Mouse (Mus musculus) lung, embryonic 14.5 days (tissue): ENCODE measurements at regions not wholly inside any gene's neighbourhood (a gene's known extent, or its start where the extent isn't known, plus 50 kb on each side); places are given as distances from the start of the nearest gene placed in this dataset.

Experiments used
- ATAC-seq: fragments of 200-750 bp; cut with Nextera tagmentation; 2 replicates; pipeline ENCODE4 v1.8.0; 2017; ENCODE audit warnings: mild to moderate bottlenecking, moderate TSS enrichment, moderate library complexity; ENCODE audit not compliant: insufficient read depth
- DNase-seq: peaks from one replicate; pipeline ENCODE4 v3.0.0-alpha.2; 2015
- H3K27ac ChIP-seq: fragments of 300-500 bp; sonication (generic); 2 replicates; pipeline ENCODE4 v1.5.1; 2014; ENCODE audit warnings: low read depth, mild to moderate bottlenecking, moderate library complexity
- H3K27me3 ChIP-seq: fragments of 300-500 bp; sonication (generic); 2 replicates; pipeline ENCODE4 v1.6.1; 2014; ENCODE audit warnings: low read length, control low read depth; ENCODE audit not compliant: insufficient read depth
- H3K36me3 ChIP-seq: fragments of 300-500 bp; sonication (generic); 2 replicates; pipeline ENCODE4 v1.6.1; 2014; ENCODE audit warnings: control low read depth; ENCODE audit not compliant: insufficient read depth
- H3K4me1 ChIP-seq: fragments of 300-500 bp; sonication (generic); 2 replicates; pipeline ENCODE4 v1.6.1; 2014; ENCODE audit warnings: antibody characterized with exemption, control low read depth; ENCODE audit not compliant: insufficient read depth
- H3K4me2 ChIP-seq: fragments of 300-500 bp; sonication (generic); 2 replicates; pipeline ENCODE4 v1.6.1; 2014; ENCODE audit warnings: mild to moderate bottlenecking
- H3K4me3 ChIP-seq: fragments of 300-500 bp; sonication (generic); 2 replicates; pipeline ENCODE4 v1.5.1; 2014; ENCODE audit warnings: low read depth, low read length
- H3K9ac ChIP-seq: fragments of 300-500 bp; sonication (generic); 2 replicates; pipeline ENCODE4 v1.6.1; 2014
- H3K9me3 ChIP-seq: fragments of 300-500 bp; sonication (generic); 2 replicates; pipeline ENCODE4 v1.6.1; 2016; ENCODE audit warnings: low read depth, low read length, control low read depth
- CTCF ChIP-seq: IDR thresholded peaks from 2 replicates; pipeline ENCODE4 v1.5.1; 2016; ENCODE audit warnings: antibody characterized with exemption, low read depth
- WGBS: fragments of 180-500 bp; shearing (Covaris S2); extraction: QIAGEN DNeasy Blood & Tissue Kit; methylation state at CpG from one replicate; pipeline ENCODE4 v1.1.7; 2014; 5-methylcytosine and 5-hydroxymethylcytosine counted together

DNA sequence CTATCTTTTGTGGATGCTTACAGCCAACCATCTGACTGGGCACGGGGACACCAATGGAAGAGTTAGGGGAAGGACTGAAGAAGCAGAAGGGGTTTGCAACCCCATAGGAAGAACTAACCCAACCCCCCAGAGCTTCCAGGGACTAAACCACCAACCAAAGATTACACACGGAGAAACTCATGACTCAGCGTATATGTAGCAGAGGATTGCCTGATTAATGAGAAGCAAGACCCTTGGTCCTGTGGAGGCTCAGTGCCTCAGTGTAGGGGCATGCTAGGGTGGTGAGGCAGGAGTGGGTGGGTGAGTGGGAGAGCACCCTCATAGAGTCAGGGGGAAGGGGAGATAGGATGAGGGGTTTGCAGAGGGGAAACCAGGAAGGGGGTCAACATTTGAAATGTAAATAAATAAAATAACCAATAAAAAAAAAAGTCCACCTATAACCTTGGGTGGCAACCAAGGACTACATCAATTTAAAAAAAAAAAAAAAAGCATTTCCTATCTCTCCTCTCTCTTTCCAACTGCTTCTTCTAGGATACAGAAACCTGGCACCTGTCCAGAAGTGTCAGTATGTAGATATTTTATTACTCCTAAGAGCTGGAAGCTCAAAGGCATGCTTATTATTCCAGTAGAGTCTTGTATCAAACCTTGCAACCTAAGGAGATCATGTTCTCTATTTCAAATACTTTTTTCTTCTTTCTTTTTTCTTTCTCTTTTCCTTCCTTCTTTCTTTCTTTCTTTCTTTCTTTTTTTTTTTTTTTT is 159.7 kb downstream of the Nr4a2 start:
- Histone ChIP-seq H3K27me3 (no peaks in the 10 kb centered on the region), H3K4me1 (no peaks in the 10 kb centered on the region), H3K4me2 (no peak overlapping the region), H3K27ac (no peak overlapping the region), H3K4me3 (no peak overlapping the region), H3K9ac (no peak overlapping the region), H3K36me3 (no peaks in the 10 kb centered on the region), H3K9me3 (no peaks in the 10 kb centered on the region)
- TF ChIP-seq CTCF = no peak
- DNase-seq (peak; percentile 65), ATAC-seq (no peak)
- WGBS = 79% methylated on average over 3 of the region's 3 CpGs

DNA sequence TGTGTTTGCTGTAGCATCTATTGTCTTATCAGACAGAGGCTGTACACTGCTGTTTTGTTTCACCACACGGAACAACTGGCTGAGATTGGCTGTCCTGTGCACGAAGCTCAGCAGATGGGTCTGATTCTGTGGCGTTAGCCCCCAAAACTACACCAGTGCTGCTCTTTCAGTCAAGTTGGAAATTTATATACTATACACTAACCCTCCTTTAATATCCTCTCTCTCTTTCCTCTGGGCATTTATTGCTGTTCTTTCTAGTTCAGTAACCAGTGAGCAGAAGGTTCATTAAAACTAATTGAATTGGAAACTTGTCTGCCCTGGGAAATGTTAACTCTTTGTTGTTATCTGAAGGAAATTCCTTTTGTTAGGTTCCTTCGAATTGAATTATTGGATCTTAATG is 164.1 kb downstream of the Nr4a2 start:
- no peak overlapping the region for H3K9ac ChIP-seq
- H3K36me3 ChIP-seq = no peaks in the 10 kb centered on the region
- no peak for TF ChIP-seq CTCF
- WGBS = 73% methylated on average over 4 of the region's 4 CpGs
- H3K27me3 ChIP-seq = no peaks in the 10 kb centered on the region
- no peak for ATAC-seq
- no peak overlapping the region for H3K27ac ChIP-seq
- H3K9me3 ChIP-seq = no peaks in the 10 kb centered on the region
- DNase-seq = no peak
- no peaks in the 10 kb centered on the region for H3K4me1 ChIP-seq
- no peak overlapping the region for H3K4me2 ChIP-seq
- no peak overlapping the region for H3K4me3 ChIP-seq

DNA sequence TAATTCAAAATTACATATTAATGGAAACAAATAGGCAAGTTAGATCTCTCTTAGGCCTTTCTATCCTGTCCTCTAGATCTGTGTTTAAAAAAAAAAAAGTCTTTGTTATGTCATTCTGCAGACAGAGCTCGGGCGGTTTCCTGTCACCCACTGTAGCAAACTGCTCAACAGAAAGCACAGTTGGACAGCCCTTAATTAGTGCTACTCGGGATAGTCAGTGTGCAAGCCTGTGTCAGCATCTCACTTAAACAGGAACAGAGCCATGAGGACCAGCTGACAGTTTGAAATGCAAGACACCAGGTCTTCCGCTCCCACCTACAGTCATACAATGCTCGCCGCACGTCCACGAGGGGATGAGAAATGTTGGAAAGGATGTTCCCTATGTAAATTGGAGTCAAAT is 170.5 kb downstream of the Nr4a2 start:
- no peak for DNase-seq

DNA sequence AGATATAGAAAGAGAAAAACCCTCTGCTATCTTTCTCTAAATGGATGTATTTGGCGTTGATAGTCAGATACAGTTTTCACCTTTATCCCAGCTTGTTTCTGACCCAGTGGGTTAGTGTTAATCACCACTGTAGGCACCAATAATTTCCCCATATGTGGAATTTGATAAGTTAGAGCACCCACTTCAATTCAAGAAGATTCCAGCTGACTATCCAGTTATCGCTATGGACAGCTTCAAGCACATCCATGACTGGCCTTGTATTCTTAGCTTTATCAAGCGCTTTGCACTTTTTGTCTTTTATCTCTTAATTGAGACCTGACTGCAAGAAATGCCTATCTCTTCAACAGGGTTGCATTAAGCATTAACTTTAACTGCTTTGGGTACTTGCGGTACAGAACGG is 211.3 kb downstream of the Nr4a2 start:
- Histone ChIP-seq H3K4me2 (no peak overlapping the region), H3K27ac (no peak overlapping the region), H3K27me3 (no peaks in the 10 kb centered on the region), H3K36me3 (no peaks in the 10 kb centered on the region), H3K9me3 (no peaks in the 10 kb centered on the region), H3K4me3 (no peak overlapping the region), H3K4me1 (no peaks in the 10 kb centered on the region), H3K9ac (no peak overlapping the region)
- TF ChIP-seq CTCF = no peak
- DNase-seq = no peak
- no peak for ATAC-seq
- WGBS = 87% methylated on average over 5 of the region's 5 CpGs

More for the DNA sequence above, 170.5 kb downstream of the Nr4a2 start:
- no peaks in the 10 kb centered on the region for H3K36me3 ChIP-seq
- H3K27me3 ChIP-seq = no peaks in the 10 kb centered on the region
- no peaks in the 10 kb centered on the region for H3K4me1 ChIP-seq
- no peak overlapping the region for H3K4me2 ChIP-seq
- no peak overlapping the region for H3K4me3 ChIP-seq
- H3K27ac ChIP-seq = no peak overlapping the region
- no peaks in the 10 kb centered on the region for H3K9me3 ChIP-seq
- ATAC-seq = no peak
- TF ChIP-seq CTCF = no peak
- 75% methylated on average over 8 of the region's 8 CpGs for WGBS
- H3K9ac ChIP-seq = no peak overlapping the region

DNA sequence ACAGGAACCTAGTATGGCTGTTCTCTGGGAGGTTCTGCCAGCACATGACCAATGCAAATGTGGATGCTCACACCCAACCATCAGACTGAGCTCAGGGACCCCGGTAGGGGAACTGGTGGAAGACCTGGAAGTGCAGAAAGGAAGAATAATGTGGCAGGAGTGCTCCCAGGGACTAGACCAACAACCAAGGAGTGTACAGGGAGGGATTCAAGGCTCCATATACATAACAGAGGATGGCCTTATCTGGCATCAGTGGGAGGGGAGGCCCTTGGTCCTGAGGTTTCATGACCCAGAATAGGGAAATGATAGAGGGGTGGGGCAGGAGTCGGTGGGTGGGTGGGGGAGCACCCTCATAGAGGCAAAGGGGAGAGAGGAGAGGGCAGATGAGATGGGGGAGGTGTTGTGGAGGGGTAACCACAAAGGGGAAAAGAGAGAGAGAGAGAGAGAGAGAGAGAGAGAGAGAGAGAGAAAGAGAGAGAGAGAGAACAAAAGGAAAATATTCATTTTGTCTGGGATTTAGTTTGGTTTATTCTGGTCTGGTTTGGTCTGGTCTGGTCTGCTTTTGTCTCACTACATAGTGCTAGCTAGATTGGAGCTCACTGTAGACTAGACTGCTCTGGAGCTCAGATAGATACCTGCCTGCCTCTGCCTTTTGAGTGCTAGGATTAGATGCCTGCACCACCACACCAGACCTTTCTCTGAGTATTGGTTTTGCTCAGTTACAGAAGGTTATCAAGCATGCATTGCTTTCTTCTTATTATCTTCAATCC is 214.5 kb downstream of the Nr4a2 start:
- Histone ChIP-seq H3K36me3 (no peaks in the 10 kb centered on the region), H3K4me1 (no peaks in the 10 kb centered on the region), H3K27ac (no peak overlapping the region), H3K9ac (no peak overlapping the region), H3K4me2 (no peak overlapping the region), H3K9me3 (no peaks in the 10 kb centered on the region), H3K4me3 (no peak overlapping the region), H3K27me3 (no peaks in the 10 kb centered on the region)
- no peak for ATAC-seq
- DNase-seq = no peak
- TF ChIP-seq CTCF = no peak
- WGBS = 62% methylated on average over 2 of the region's 2 CpGs

DNA sequence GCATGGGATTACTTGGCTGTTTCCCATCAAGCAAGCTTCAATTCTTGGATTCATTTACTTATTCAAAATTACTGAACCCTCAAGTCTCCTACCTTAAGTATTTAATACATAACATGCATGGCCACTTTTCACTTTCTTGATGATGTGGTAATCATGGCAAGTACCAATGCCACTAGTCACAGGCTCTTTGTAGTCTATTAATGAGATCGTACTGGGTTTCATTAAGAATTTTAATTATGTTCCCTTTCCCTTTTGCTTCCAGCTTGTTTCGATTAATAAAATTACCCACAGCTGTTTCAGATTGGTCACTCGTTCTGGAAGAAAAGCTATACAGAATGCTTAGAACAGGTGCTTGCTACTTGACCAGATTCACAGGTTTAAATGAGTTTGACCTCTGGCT is 238.6 kb downstream of the Nr4a2 start:
- Histone ChIP-seq H3K4me2 (no peak overlapping the region), H3K9me3 (no peaks in the 10 kb centered on the region), H3K36me3 (no peaks in the 10 kb centered on the region), H3K27me3 (no peaks in the 10 kb centered on the region), H3K4me3 (no peak overlapping the region), H3K9ac (no peak overlapping the region), H3K27ac (no peak overlapping the region), H3K4me1 (no peaks in the 10 kb centered on the region)
- WGBS = 71% methylated on average over 3 of the region's 3 CpGs
- no peak for TF ChIP-seq CTCF
- DNase-seq = no peak
- no peak for ATAC-seq

DNA sequence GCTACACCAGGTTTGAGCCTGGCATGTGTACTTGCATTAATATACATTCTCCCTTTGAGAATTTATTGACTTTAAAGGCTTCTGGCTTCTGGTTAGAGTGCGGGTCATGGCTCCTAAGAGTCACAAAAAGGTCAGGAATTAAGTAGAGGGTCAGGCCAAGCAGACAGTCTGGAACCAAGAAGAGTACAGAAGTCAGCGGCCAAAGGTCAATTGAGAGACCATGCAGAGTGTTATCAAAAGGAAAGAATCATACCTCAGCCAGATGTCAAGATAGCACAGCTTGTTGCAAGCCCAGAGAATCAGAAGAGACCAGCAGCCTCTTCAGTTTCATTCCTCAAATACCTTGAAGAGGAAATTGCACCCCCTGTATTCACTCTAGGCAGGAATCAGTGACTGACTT is 263.0 kb downstream of the Nr4a2 start:
- no peak overlapping the region for H3K27ac ChIP-seq
- no peak for ATAC-seq
- H3K9ac ChIP-seq = no peak overlapping the region
- H3K4me2 ChIP-seq = no peak overlapping the region
- WGBS = 29% methylated on average over 2 of the region's 2 CpGs
- TF ChIP-seq CTCF = no peak
- H3K36me3 ChIP-seq = no peaks in the 10 kb centered on the region
- no peak overlapping the region for H3K4me3 ChIP-seq
- H3K9me3 ChIP-seq = no peaks in the 10 kb centered on the region
- H3K27me3 ChIP-seq = no peaks in the 10 kb centered on the region
- H3K4me1 ChIP-seq = no peaks in the 10 kb centered on the region
- no peak for DNase-seq
